Mouse (Mus musculus) heart, embryonic 11.5 days (tissue): ENCODE results near the gene Wdr75. TPM values are rescaled to one million over a fixed set of nuclear protein-coding genes. Genes with fewer than 3 reads are reported as not detected.

Experiments used
- ATAC-seq: fragments of 200-750 bp; cut with Nextera tagmentation; replicated peaks from 2 replicates; pipeline ENCODE4 v1.8.0; 2017; ENCODE audit warnings: moderate library complexity; ENCODE audit not compliant: insufficient number of reproducible peaks, low FRiP score, low TSS enrichment
- H3K27ac ChIP-seq: fragments of 300-500 bp; sonication (generic); 2 replicates; pipeline ENCODE4 v1.5.1; 2014; ENCODE audit warnings: mild to moderate bottlenecking, low read depth, low read length
- H3K27me3 ChIP-seq: fragments of 300-500 bp; sonication (generic); 2 replicates; pipeline ENCODE4 v1.6.1; 2014; ENCODE audit warnings: mild to moderate bottlenecking, low read length, mixed read lengths; ENCODE audit not compliant: control insufficient read depth, insufficient read depth
- H3K36me3 ChIP-seq: fragments of 300-500 bp; sonication (generic); 2 replicates; pipeline ENCODE4 v1.6.1; 2014; ENCODE audit warnings: mild to moderate bottlenecking, low read length, moderate library complexity, mixed read lengths; ENCODE audit not compliant: control insufficient read depth, insufficient read depth
- H3K4me1 ChIP-seq: fragments of 300-500 bp; sonication (generic); 2 replicates; pipeline ENCODE4 v1.6.1; 2014; ENCODE audit warnings: low read length; ENCODE audit not compliant: control insufficient read depth, insufficient read depth
- H3K4me2 ChIP-seq: fragments of 300-500 bp; sonication (generic); 2 replicates; pipeline ENCODE4 v1.6.1; 2014; ENCODE audit warnings: mild to moderate bottlenecking, moderate library complexity
- H3K4me3 ChIP-seq: fragments of 300-500 bp; sonication (generic); 2 replicates; pipeline ENCODE4 v1.5.1; 2014; ENCODE audit warnings: low read depth, low read length
- H3K9ac ChIP-seq: fragments of 300-500 bp; sonication (generic); 2 replicates; pipeline ENCODE4 v1.6.1; 2014; ENCODE audit warnings: mild to moderate bottlenecking, low read depth, low read length, moderate library complexity
- H3K9me3 ChIP-seq: fragments of 300-500 bp; sonication (generic); replicated peaks from 2 replicates; pipeline ENCODE4 v1.6.1; 2016; ENCODE audit warnings: low read length; ENCODE audit not compliant: control insufficient read depth
- whole genome bisulfite sequencing: fragments of 180-500 bp; shearing (Covaris S2); extraction: QIAGEN DNeasy Blood & Tissue Kit; methylation state at CpG from one replicate; pipeline ENCODE4 v1.1.7; 2014; ENCODE audit not compliant: insufficient replicate concordance; 5-methylcytosine and 5-hydroxymethylcytosine counted together
- polyA plus RNA-seq: library from polyadenylated mRNA; unstranded; fragments of >200 nt; fragmentation: Nextera tagmentation; extraction: Ambion mirVana; gene quantifications from 2 replicates; pipeline ENCODE4 v1.2.1, GENCODE M21; 2014

Wdr75 gene
- polyA plus RNA-seq, 1 experiment from 2014 or later: 56.5 TPM

- Histone ChIP-seq H3K4me3 (no peak overlapping the region), H3K36me3 (no peaks in the 10 kb centered on the region), H3K27ac (no peak overlapping the region), H3K9me3 (no peaks in the 10 kb centered on the region), H3K4me2 (no peak overlapping the region), H3K27me3 (no peaks in the 10 kb centered on the region), H3K9ac (no peak overlapping the region), H3K4me1 (peaks cover 14% of the 10 kb centered on the region; the same call in 1 of the 2 replicates)
- no peak for ATAC-seq
- 62% methylated on average over 3 of the region's 3 CpGs for WGBS
These were observed 73.6 kb downstream of the Wdr75 start for GRCm38 (mm10) chr1:45868479-45869137.

Other genes starting within 250 kb of the Wdr75 start
- not detected in 2 replicates for gene Gm5269, start 95.1 kb downstream of the Wdr75 start, polyA plus RNA-seq
- 15.2 and 16.4 TPM in 2 replicates for gene Slc40a1, start 131.4 kb downstream of the Wdr75 start, polyA plus RNA-seq